Mouse (Mus musculus): ENCODE results near the gene Scn4b.

DNA sequence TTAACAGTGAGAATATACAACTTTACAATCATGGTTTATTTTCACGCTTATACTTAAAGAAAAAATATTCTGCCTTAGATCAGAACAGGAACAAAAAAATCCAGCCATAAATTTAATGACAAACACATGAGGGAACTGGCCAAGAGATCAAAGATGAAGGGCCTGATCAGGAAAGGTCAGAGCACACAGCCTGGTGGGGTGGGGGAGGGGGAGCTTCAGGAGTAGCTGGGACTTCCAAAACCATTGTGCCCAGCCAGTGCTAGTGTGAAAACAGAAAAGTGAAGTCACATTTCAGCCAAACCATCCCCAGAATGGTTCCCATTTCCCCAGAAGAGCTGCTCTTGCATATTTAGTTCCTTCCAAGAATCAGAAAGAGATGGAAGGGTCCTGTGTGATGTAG, 35.7 kb upstream of the Scn4b start:
- TF ChIP-seq FLI1 (IDR thresholded peaks at IDR 0.05; ENCODE audit: low read length), result no peak
- TF ChIP-seq GATA1 (IDR thresholded peaks at IDR 0.05; ENCODE audit: borderline replicate concordance, low read length), result no peak

Measured in megakaryocyte, embryonic 14.5 days (primary cell).